Mouse (Mus musculus): ENCODE data around the gene Bmp2k. TPM values are rescaled to one million over a fixed set of nuclear protein-coding genes. Genes with fewer than 3 reads are reported as not detected.

The Bmp2k gene
- polyA plus RNA-seq, 1 experiment = 15.5 TPM

DNA sequence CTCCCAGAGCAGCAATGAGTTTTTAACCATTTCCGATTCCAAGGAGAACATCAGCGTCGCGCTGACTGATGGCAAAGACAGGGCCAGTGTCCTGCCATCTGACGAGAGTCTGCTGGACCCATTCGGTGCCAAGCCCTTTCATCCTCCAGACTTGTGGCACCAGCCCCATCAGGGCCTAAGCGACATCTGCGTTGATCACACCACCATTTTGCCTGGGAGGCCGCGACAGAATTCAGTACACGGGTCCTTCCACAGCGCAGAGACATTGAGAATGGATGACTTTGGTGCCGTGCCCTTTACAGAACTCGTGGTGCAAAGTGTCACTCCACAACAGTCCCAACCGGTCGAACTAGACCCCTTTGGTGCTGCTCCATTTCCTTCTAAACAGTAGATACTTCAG, 90.3 kb downstream of the Bmp2k start:
- Histone ChIP-seq H3K9me3 (no peaks in the 10 kb centered on the region), H3K4me3 (replicated peaks) (no peak overlapping the region), H3K4me1 (peaks cover 47% of the 10 kb centered on the region), H3K27me3 (replicated peaks) (no peaks in the 10 kb centered on the region), H3K36me3 (replicated peaks; ENCODE audit: low read length) (peaks cover 90% of the 10 kb centered on the region)
- no peak for TF ChIP-seq GATA1 (IDR thresholded peaks at IDR 0.05; ENCODE audit: borderline replicate concordance, low read length)
- TF ChIP-seq FLI1 (IDR thresholded peaks at IDR 0.05; ENCODE audit: low read length) = no peak

DNA sequence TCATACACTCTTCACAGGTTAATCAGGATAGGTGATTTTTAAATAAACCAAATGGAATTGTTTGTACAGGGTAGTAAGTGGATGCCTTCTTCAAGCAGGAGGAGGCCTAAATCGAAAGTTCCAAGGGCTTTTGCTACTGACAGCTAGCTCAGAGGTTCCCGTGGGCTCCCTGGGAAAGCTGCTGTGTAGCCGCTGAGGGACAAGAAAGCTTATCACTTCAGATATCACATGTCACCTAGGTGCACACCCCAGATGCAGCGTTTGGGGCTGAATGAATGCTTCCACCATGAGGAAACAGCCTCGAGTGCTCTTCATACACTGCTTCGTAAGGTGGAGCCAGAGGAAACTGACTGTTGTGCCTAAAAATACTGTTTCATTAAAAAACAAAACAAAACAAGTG, 90.7 kb downstream of the Bmp2k start:
- Histone ChIP-seq H3K4me3 (replicated peaks) (no peak overlapping the region), H3K27me3 (replicated peaks) (no peaks in the 10 kb centered on the region), H3K4me1 (peaks cover 49% of the 10 kb centered on the region), H3K9me3 (no peaks in the 10 kb centered on the region), H3K36me3 (replicated peaks; ENCODE audit: low read length) (peaks cover 89% of the 10 kb centered on the region)
- no peak for TF ChIP-seq FLI1 (IDR thresholded peaks at IDR 0.05; ENCODE audit: low read length)
- no peak for TF ChIP-seq GATA1 (IDR thresholded peaks at IDR 0.05; ENCODE audit: borderline replicate concordance, low read length)

DNA sequence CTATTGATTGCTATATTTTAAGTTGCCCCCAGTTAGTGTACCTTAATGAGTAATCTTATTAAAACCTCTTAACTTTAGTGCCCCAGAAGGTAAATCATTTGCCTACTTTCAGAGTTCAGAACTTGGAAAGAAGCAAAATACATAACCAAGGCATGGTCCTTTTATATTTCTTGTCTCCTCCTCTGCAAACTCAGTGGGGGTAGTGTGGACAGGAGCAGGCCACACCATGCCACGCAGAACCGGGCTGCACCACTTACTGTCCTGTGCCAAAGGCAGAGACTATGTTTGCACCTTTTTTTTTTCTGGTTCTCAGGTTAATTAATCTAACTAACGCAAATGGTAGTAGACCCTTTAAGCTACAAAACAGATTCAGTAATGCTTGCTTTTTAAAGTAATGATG, 91.9 kb downstream of the Bmp2k start:
- Histone ChIP-seq H3K4me3 (replicated peaks) (no peak overlapping the region), H3K36me3 (replicated peaks; ENCODE audit: low read length) (peaks cover 77% of the 10 kb centered on the region)
- no peak for TF ChIP-seq GATA1 (IDR thresholded peaks at IDR 0.05; ENCODE audit: borderline replicate concordance, low read length)
- TF ChIP-seq FLI1 (IDR thresholded peaks at IDR 0.05; ENCODE audit: low read length) = no peak

DNA sequence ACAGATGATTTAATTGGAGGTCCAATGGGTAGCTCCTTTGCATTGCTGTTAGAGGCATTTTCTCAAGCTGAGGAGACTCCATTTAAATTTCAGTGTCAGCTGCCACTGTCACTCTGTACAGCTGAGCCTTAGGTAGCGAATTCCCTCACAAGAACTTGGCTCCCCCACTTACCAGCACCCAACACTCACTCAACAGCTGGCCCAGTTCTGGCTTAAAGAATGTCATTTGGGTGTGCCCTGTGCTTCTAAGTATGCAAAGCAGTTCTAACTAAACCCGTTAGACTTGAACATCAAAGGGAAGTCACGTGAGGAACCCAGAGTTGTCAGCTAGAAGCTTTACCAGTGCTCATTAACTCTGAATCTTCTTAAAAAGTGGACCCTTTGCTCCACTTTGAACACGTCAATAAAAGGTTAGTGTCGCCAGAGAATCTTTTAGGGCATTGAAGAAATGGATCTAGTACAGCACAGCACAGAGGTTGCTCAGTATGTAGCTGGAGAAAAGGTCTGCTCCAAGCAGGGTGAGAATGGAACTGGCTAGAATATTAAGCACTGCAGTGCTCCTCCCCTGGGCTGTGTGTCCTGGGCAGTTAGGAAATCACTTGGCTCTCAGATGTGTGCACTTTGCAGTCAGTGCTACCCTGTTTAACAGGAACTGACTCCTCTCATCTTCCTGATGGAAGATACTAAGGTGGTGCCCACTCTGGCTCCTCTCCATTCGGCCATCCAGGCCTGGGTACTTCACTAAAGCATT, 92.7 kb downstream of the Bmp2k start:
- TF ChIP-seq FLI1 (IDR thresholded peaks at IDR 0.05; ENCODE audit: low read length) = no peak
- no peak for TF ChIP-seq GATA1 (IDR thresholded peaks at IDR 0.05; ENCODE audit: borderline replicate concordance, low read length)
- peaks cover 35% of the 10 kb centered on the region for H3K4me1 ChIP-seq
- H3K27me3 ChIP-seq (replicated peaks) = no peaks in the 10 kb centered on the region
- H3K36me3 ChIP-seq (replicated peaks; ENCODE audit: low read length) = peaks cover 69% of the 10 kb centered on the region
- H3K4me3 ChIP-seq (replicated peaks) = no peak overlapping the region
- H3K9me3 ChIP-seq = no peaks in the 10 kb centered on the region

More for the DNA sequence above, 91.9 kb downstream of the Bmp2k start:
- H3K4me1 ChIP-seq = peaks cover 39% of the 10 kb centered on the region
- H3K27me3 ChIP-seq (replicated peaks) = no peaks in the 10 kb centered on the region
- H3K9me3 ChIP-seq = no peaks in the 10 kb centered on the region

DNA sequence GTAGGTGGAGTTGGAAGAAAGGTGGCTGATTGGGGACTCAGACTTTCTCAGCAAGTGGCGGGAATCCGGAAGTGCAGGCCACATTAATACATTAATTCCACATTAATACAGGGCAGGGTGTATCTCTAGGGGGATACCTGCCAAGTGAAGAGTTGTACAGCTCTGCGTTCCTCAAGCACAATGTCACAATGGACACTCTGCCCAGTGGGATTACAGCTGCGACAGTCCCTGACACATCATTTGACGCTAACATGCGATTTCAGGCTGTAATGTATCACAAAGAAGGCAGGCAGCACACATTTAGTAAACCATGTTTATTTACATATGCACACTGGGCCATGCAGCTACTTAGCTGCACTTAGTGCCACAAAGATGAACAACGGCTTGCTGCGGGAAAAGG, 95.5 kb downstream of the Bmp2k start:
- TF ChIP-seq FLI1 (IDR thresholded peaks at IDR 0.05; ENCODE audit: low read length) (no peak), GATA1 (IDR thresholded peaks at IDR 0.05; ENCODE audit: borderline replicate concordance, low read length) (no peak)

DNA sequence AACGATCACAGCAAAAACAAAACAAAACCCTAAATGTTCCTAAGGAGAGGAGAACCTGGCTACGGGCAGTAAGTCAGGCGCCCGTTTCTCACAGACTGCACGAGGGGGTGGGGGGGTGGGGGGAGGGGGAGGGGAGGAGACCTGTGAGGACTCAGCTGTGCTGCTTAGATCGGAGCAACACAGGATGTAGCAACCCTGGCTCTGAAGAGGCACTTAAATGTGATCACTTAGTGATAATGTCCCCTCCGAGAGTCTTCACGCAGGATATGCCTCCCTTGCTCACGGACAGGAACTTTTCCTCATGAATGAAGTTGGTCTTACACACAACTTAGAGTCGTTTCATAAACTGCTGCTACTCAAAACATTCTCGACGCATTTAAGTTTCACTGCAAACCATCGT, 97.8 kb downstream of the Bmp2k start:
- Histone ChIP-seq H3K9me3 (no peaks in the 10 kb centered on the region), H3K4me3 (replicated peaks) (no peak overlapping the region), H3K27me3 (replicated peaks) (no peaks in the 10 kb centered on the region), H3K36me3 (replicated peaks; ENCODE audit: low read length) (peaks cover 18% of the 10 kb centered on the region), H3K4me1 (peaks cover 28% of the 10 kb centered on the region)
- TF ChIP-seq GATA1 (IDR thresholded peaks at IDR 0.05; ENCODE audit: borderline replicate concordance, low read length) (no peak), FLI1 (IDR thresholded peaks at IDR 0.05; ENCODE audit: low read length) (no peak)

More for the DNA sequence above, 95.5 kb downstream of the Bmp2k start:
- Histone ChIP-seq H3K4me3 (replicated peaks) (no peak overlapping the region), H3K4me1 (peaks cover 22% of the 10 kb centered on the region), H3K27me3 (replicated peaks) (no peaks in the 10 kb centered on the region), H3K9me3 (no peaks in the 10 kb centered on the region), H3K36me3 (replicated peaks; ENCODE audit: low read length) (peaks cover 42% of the 10 kb centered on the region)

DNA sequence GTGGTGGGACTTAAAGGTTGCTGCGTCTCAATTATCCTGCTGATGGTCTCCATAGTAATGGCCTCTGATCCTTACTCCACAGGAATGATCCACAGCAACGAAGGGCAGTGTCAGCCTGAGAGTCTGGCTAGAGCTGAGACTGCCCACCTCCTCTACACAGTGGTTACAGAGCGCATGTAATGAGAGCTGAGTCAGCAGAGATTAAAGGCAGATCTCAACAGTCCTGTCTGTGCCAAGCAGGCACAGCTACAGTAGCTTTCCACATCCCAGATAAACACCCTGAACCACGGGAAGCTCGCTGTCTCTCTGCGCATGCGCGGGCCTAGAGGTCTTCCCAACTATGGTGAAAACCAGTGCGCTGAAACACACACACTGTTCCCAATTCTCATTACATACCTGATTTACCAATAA, 100.1 kb downstream of the Bmp2k start:
- Histone ChIP-seq H3K27me3 (replicated peaks) (no peaks in the 10 kb centered on the region), H3K4me3 (replicated peaks) (no peak overlapping the region), H3K4me1 (peaks cover 24% of the 10 kb centered on the region), H3K36me3 (replicated peaks; ENCODE audit: low read length) (peaks cover 5% of the 10 kb centered on the region), H3K9me3 (no peaks in the 10 kb centered on the region)
- TF ChIP-seq GATA1 (IDR thresholded peaks at IDR 0.05; ENCODE audit: borderline replicate concordance, low read length) (no peak), FLI1 (IDR thresholded peaks at IDR 0.05; ENCODE audit: low read length) (no peak)

DNA sequence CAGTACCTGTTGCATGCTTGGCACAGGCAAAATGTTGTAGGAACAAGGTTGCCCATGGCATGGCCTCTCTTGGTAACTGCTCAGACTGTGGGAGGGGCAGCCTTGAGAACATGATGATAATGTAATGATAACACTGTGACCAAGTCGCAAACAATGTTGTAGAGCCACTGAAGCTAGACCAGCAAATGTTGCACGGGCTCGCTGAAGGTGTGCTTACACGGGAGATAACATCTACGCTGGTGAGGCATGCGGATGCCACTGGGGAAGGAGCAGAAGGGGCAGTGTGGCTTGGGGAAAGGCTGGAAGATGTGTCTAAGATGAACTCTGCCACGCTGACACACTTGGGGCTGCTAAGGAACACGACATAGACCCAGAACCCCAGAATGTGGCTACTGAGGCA, 102.5 kb downstream of the Bmp2k start:
- no peaks in the 10 kb centered on the region for H3K27me3 ChIP-seq (replicated peaks)
- TF ChIP-seq GATA1 (IDR thresholded peaks at IDR 0.05; ENCODE audit: borderline replicate concordance, low read length) = no peak
- no peak for TF ChIP-seq FLI1 (IDR thresholded peaks at IDR 0.05; ENCODE audit: low read length)
- H3K4me1 ChIP-seq = peaks cover 16% of the 10 kb centered on the region

DNA sequence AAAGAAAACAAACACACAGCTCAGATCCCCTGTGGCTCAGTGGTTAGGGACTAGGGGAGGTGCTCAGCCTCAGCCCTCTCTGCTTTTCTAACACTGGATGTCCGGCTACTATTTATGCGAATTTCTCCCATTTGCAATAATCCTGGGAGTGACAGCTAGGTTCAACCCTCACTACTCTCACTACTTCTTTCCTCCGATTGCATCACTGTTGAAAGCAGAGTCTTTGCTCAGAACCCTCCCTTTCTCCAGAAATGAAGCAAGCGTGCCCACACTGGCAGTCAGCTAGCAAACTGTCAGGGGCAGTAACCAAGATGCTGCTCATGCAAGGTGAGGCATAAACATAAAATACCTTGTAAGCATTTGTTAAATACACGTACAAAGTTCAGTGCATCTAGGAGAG, 110.8 kb downstream of the Bmp2k start:
- H3K36me3 ChIP-seq (replicated peaks; ENCODE audit: low read length) = peaks cover 2% of the 10 kb centered on the region
- H3K9me3 ChIP-seq = no peaks in the 10 kb centered on the region
- TF ChIP-seq FLI1 (IDR thresholded peaks at IDR 0.05; ENCODE audit: low read length) = no peak
- no peak for TF ChIP-seq GATA1 (IDR thresholded peaks at IDR 0.05; ENCODE audit: borderline replicate concordance, low read length)
- peaks cover 17% of the 10 kb centered on the region for H3K27me3 ChIP-seq (replicated peaks)
- H3K4me3 ChIP-seq (replicated peaks) = no peak overlapping the region
- H3K4me1 ChIP-seq = peaks cover 14% of the 10 kb centered on the region

More for the DNA sequence above, 102.5 kb downstream of the Bmp2k start:
- Histone ChIP-seq H3K9me3 (no peaks in the 10 kb centered on the region), H3K36me3 (replicated peaks; ENCODE audit: low read length) (no peaks in the 10 kb centered on the region), H3K4me3 (replicated peaks) (no peak overlapping the region)

DNA sequence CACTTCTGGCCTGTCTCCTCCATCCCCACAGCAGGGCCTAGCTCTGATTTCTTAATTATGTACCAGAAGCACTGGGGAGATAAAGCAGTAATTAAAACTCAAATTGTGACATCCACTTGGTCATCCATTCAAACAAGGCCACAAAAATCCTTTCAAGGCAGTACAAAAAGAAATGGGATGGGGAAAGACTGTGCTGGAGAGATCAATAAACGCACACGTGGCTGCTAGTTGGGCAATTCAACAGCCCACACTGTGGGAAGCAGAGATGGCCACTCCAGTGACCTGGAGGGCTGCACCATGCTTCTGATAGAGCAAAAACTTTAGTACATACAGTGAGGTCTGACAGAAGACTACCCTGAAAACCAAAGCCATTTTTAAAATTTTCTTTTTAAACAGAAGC, 112.6 kb downstream of the Bmp2k start:
- no peaks in the 10 kb centered on the region for H3K9me3 ChIP-seq
- peaks cover 17% of the 10 kb centered on the region for H3K27me3 ChIP-seq (replicated peaks)
- H3K36me3 ChIP-seq (replicated peaks; ENCODE audit: low read length) = peaks cover 2% of the 10 kb centered on the region
- peaks cover 14% of the 10 kb centered on the region for H3K4me1 ChIP-seq
- H3K4me3 ChIP-seq (replicated peaks) = no peak overlapping the region
- TF ChIP-seq GATA1 (IDR thresholded peaks at IDR 0.05; ENCODE audit: borderline replicate concordance, low read length) (no peak), FLI1 (IDR thresholded peaks at IDR 0.05; ENCODE audit: low read length) (no peak)

Data from megakaryocyte, embryonic 14.5 days (primary cell).